Mouse (Mus musculus): ENCODE results near the gene Sgta. TPM values are rescaled to one million over a fixed set of nuclear protein-coding genes. Genes with fewer than 3 reads are reported as not detected.

The Sgta gene
- total and polyA plus RNA-seq, 2 experiments from 2014 or later = 215 to 326 TPM

DNA sequence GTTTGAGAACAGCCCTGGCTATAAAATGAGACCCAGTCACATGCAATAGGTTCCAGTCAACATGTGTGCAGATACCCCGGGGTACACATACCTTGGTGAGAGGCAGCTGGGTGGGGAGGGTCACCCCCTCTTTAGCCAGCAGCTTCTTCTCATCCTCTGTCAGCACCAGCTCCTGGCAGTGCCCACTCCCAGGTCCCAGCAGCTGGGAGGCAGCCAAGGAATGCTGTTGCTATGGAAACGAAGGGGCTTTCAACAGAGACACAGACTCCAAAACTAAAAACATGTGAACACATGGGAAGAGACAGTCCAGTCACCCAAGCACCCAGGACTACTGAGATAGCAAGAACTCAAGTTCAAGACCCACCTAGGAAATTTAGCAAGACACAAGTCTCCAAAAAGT lies 29.2 kb upstream of the Sgta start:
- DNase-seq = peak; percentile 76
- no peak for TF ChIP-seq CTCF (IDR thresholded peaks at IDR 0.05; ENCODE audit: low read depth)
- no peak overlapping the region for H3K4me3 ChIP-seq (ENCODE audit: low read depth, low read length)
- no peaks in the 10 kb centered on the region for H3K4me1 ChIP-seq (ENCODE audit: insufficient read depth)
- no peak overlapping the region for H3K4me2 ChIP-seq (ENCODE audit: low read depth)
- H3K9ac ChIP-seq = no peak overlapping the region
- H3K27ac ChIP-seq (ENCODE audit: low read depth, low read length) = no peak overlapping the region
- 45% methylated on average over 2 of the region's 2 CpGs for WGBS
- H3K36me3 ChIP-seq (ENCODE audit: insufficient read depth) = no peaks in the 10 kb centered on the region
- no peaks in the 10 kb centered on the region for H3K27me3 ChIP-seq (ENCODE audit: insufficient read depth, low read length)
- ATAC-seq = peak; percentile 44; the same call in 1 of the 2 replicates
- H3K9me3 ChIP-seq (ENCODE audit: low read length) = no peaks in the 10 kb centered on the region

DNA sequence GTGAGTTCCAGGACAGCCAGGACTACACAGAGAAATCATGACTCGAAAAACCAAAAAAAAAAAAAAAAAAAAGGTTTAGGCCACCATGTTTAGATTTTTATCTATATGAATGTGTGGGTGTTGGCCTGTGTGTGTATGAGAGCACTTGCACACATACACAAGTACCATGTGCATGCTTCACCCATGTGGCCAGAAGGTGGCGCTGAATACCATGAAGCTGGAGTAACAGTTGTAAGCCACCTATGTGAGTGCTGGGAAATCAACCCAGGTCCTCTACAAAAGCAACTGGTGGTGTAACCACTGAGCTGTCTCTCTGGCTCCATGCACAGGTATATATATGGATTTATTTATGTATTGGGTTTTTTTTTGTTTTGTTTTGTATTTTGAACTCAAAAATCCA lies 27.0 kb upstream of the Sgta start:
- peaks cover 13% of the 10 kb centered on the region for H3K36me3 ChIP-seq (ENCODE audit: insufficient read depth)
- WGBS = 47% methylated on average over 2 of the region's 2 CpGs
- no peak for ATAC-seq
- no peak overlapping the region for H3K4me2 ChIP-seq (ENCODE audit: low read depth)
- peak; percentile 31 for TF ChIP-seq CTCF (IDR thresholded peaks at IDR 0.05; ENCODE audit: low read depth)
- no peaks in the 10 kb centered on the region for H3K9me3 ChIP-seq (ENCODE audit: low read length)
- DNase-seq = no peak
- H3K27ac ChIP-seq (ENCODE audit: low read depth, low read length) = no peak overlapping the region
- no peaks in the 10 kb centered on the region for H3K27me3 ChIP-seq (ENCODE audit: insufficient read depth, low read length)
- H3K9ac ChIP-seq = no peak overlapping the region
- no peak overlapping the region for H3K4me3 ChIP-seq (ENCODE audit: low read depth, low read length)
- no peaks in the 10 kb centered on the region for H3K4me1 ChIP-seq (ENCODE audit: insufficient read depth)

DNA sequence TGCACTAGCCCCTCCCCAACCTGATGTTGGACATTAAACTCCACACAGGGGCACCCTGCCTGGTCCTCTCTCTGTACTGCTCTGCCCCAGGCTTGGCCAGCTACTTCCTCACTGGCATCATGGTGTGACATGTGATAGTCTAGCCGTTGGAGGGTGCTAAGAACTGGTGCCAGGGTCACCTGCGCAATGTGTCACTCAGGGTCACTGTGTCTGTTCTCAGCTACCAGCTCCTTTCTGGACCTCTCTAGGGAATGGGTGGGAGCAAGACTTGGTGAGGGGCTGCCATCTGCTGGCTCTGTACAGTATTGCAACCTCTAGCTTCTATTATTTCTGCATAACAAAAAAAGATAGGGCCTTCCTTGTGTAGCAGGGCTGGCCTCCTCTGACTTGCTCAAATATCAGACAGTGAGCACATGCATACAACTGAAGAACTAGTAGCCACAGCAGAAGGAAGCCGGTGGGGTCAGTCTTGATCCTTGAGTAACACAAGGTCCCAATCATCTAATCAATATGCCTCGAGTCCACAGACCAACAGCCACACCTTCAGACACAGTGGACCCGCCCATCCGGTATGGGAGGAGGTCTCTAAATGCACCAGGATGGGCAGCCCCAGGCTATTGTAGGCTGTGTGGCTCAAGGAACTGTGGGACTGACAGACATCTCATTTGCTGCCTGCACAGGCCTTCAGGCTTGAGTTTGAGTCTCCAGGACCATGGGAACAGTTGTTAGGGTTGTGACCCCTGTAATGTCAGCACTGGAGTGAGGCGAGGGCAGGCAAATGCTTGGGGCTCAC lies 22.4 kb upstream of the Sgta start:
- ATAC-seq = peak; percentile 63
- WGBS = 82% methylated on average over 7 of the region's 7 CpGs
- no peaks in the 10 kb centered on the region for H3K9me3 ChIP-seq (ENCODE audit: low read length)
- H3K4me2 ChIP-seq (ENCODE audit: low read depth) = no peak overlapping the region
- H3K4me3 ChIP-seq (ENCODE audit: low read depth, low read length) = no peak overlapping the region
- H3K4me1 ChIP-seq (ENCODE audit: insufficient read depth) = no peaks in the 10 kb centered on the region
- H3K27ac ChIP-seq (ENCODE audit: low read depth, low read length) = no peak overlapping the region
- H3K9ac ChIP-seq = no peak overlapping the region
- peak; percentile 84 for DNase-seq
- no peaks in the 10 kb centered on the region for H3K27me3 ChIP-seq (ENCODE audit: insufficient read depth, low read length)
- peak; percentile 86 for TF ChIP-seq CTCF (IDR thresholded peaks at IDR 0.05; ENCODE audit: low read depth)
- H3K36me3 ChIP-seq (ENCODE audit: insufficient read depth) = peaks cover 59% of the 10 kb centered on the region

DNA sequence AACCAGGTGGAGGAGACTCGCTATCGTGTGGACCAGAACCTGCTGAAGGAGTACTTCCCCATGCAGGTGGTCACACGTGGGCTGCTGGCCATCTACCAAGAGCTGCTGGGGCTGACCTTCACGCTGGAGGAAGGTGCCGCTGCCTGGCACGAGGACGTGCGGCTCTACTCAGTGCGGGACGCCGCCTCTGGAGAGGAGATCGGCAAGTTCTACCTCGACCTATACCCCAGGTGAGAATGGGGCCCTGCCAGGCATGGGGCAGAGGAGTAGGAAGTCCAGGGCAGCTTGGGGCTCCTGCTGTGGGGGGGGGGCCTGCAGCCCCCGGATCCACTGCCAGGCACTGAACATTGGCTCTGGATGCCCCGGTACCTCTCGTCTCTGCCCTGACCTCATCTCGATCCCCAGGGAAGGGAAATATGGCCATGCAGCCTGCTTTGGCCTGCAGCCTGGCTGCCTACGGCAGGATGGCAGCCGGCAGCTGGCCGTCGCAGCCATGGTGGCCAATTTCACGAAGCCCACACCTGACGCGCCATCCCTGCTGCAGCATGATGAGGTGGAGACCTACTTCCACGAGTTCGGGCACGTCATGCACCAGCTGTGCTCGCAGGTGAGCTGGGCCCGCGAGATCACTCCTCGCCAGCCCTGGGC lies 20.2 kb upstream of the Sgta start:
- WGBS = 95% methylated on average over 31 of the region's 31 CpGs
- Histone ChIP-seq H3K36me3 (ENCODE audit: insufficient read depth) (peaks cover 69% of the 10 kb centered on the region), H3K9ac (no peak overlapping the region), H3K27ac (ENCODE audit: low read depth, low read length) (no peak overlapping the region), H3K4me2 (ENCODE audit: low read depth) (no peak overlapping the region), H3K4me3 (ENCODE audit: low read depth, low read length) (no peak overlapping the region), H3K27me3 (ENCODE audit: insufficient read depth, low read length) (no peaks in the 10 kb centered on the region), H3K9me3 (ENCODE audit: low read length) (no peaks in the 10 kb centered on the region), H3K4me1 (ENCODE audit: insufficient read depth) (no peaks in the 10 kb centered on the region)
- ATAC-seq (no peak), DNase-seq (no peak)
- TF ChIP-seq CTCF (IDR thresholded peaks at IDR 0.05; ENCODE audit: low read depth) = no peak

DNA sequence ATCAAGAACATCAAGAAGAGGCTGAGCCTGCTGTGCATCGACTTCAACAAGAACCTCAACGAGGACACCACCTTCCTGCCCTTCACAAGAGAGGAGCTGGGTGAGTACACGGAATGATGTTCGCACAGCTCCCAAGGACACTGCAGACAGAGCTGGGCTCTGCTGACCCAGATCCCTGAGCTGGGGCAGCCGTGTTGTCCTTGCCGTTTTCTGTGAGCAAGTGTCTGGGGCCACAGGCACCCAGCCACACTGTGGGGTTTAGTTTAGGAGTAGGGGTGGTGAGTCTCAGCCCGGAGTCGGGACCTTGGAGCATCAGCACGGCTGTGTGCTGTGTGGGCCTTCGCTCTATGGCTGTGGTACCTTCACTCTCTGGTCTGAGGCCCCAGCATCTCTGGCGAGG lies 17.9 kb upstream of the Sgta start:
- TF ChIP-seq CTCF (IDR thresholded peaks at IDR 0.05; ENCODE audit: low read depth) = no peak
- ATAC-seq = no peak
- Histone ChIP-seq H3K36me3 (ENCODE audit: insufficient read depth) (peaks cover 84% of the 10 kb centered on the region), H3K4me3 (ENCODE audit: low read depth, low read length) (no peak overlapping the region), H3K4me2 (ENCODE audit: low read depth) (no peak overlapping the region), H3K9me3 (ENCODE audit: low read length) (no peaks in the 10 kb centered on the region), H3K27me3 (ENCODE audit: insufficient read depth, low read length) (no peaks in the 10 kb centered on the region), H3K27ac (ENCODE audit: low read depth, low read length) (no peak overlapping the region), H3K9ac (no peak overlapping the region), H3K4me1 (ENCODE audit: insufficient read depth) (no peaks in the 10 kb centered on the region)
- 95% methylated on average over 11 of the region's 11 CpGs for WGBS
- DNase-seq = no peak

DNA sequence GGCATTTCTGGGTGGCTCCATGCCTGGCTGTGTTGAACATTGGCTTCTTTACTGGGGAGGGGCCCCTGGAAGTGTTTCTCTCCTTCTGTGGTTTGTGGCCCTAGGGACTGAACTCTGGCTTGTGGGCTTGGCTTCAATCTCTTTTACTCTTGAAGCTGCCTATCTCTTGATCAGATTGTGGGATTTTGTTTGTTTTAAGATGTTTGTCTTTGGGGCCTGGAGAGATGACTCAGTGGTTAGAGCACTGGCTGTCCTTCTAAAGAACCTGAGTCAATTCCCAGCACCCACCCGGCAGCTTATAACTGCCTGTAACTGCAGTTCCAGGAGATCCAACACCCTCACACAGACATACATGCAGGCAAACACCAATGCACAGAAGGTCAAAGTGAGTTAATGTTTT lies 16.4 kb upstream of the Sgta start:
- Histone ChIP-seq H3K27ac (ENCODE audit: low read depth, low read length) (no peak overlapping the region), H3K4me1 (ENCODE audit: insufficient read depth) (no peaks in the 10 kb centered on the region), H3K36me3 (ENCODE audit: insufficient read depth) (peaks cover 77% of the 10 kb centered on the region), H3K9ac (no peak overlapping the region), H3K9me3 (ENCODE audit: low read length) (no peaks in the 10 kb centered on the region), H3K27me3 (ENCODE audit: insufficient read depth, low read length) (no peaks in the 10 kb centered on the region), H3K4me3 (ENCODE audit: low read depth, low read length) (no peak overlapping the region), H3K4me2 (ENCODE audit: low read depth) (no peak overlapping the region)
- WGBS = 95% methylated on average over 1 of the region's 1 CpGs
- ATAC-seq (no peak), DNase-seq (no peak)
- no peak for TF ChIP-seq CTCF (IDR thresholded peaks at IDR 0.05; ENCODE audit: low read depth)

DNA sequence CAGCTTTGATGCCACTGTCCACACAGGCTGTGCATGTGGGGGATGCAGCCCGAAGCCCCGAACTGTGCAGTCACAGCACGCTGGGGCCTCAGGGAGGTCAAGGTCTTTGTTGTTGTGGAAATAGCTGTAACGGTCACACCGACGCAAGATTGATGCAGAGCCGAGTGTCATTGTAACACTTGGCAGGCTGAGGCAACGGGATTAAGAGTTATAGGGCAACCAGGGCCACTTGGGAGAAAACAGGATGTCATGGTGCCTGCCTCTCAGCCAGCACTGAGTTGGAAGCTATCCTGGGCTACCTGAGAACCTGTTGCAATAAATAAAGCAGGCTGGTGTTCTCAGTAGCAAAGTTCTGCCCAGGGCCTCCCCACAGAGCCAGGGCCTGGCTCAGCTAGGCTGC lies 15.8 kb upstream of the Sgta start:
- 82% methylated on average over 8 of the region's 8 CpGs for WGBS
- TF ChIP-seq CTCF (IDR thresholded peaks at IDR 0.05; ENCODE audit: low read depth) = no peak
- H3K9ac ChIP-seq = no peak overlapping the region
- DNase-seq (no peak), ATAC-seq (no peak)
- H3K4me3 ChIP-seq (ENCODE audit: low read depth, low read length) = no peak overlapping the region
- peaks cover 71% of the 10 kb centered on the region for H3K36me3 ChIP-seq (ENCODE audit: insufficient read depth)
- no peak overlapping the region for H3K27ac ChIP-seq (ENCODE audit: low read depth, low read length)
- no peaks in the 10 kb centered on the region for H3K9me3 ChIP-seq (ENCODE audit: low read length)
- H3K4me2 ChIP-seq (ENCODE audit: low read depth) = no peak overlapping the region
- no peaks in the 10 kb centered on the region for H3K27me3 ChIP-seq (ENCODE audit: insufficient read depth, low read length)
- peaks cover 2% of the 10 kb centered on the region; the same call in 1 of the 2 replicates for H3K4me1 ChIP-seq (ENCODE audit: insufficient read depth)

Measured in forebrain, postnatal 0 days (tissue).